Mouse (Mus musculus) MEL (cell line): Measurements from ENCODE around the gene Prdx1. TPM values are rescaled to one million over a fixed set of nuclear protein-coding genes. Genes with fewer than 3 reads are reported as not detected.
A peak's percentile ranks its signal among the peaks of the same experiment; 100 is the strongest.

ENCODE experiments used
- DNase-seq: peaks from one replicate; pipeline ENCODE4 v3.0.0; 2011; ENCODE audit warnings: low read depth, low spot score
- H3K27ac ChIP-seq: 2 replicates; pipeline ENCODE4 v1.5.1; 2012; ENCODE audit warnings: low read depth, mild to moderate bottlenecking, control low read depth, low read length, moderate library complexity; ENCODE audit not compliant: control insufficient read depth
- H3K27me3 ChIP-seq, 2 experiments: fragments of 150-350 bp in 1 of 2; sonication (generic) in 1 of 2; 2 replicates each; pipeline ENCODE4 v1.6.1; 2012; ENCODE audit warnings: low read length in 2 of 2, mild to moderate bottlenecking in 2 of 2, improper control_type of control experiment in 1 of 2, moderate library complexity in 1 of 2; ENCODE audit not compliant: insufficient read depth in 2 of 2, control insufficient read depth in 1 of 2
- H3K36me3 ChIP-seq, 2 experiments: 2 replicates each; pipeline ENCODE4 v1.6.1; 2012 to 2014; ENCODE audit warnings: low read length in 2 of 2, improper control_type of control experiment in 1 of 2, inconsistent platforms in 1 of 2, mild to moderate bottlenecking in 1 of 2; ENCODE audit not compliant: insufficient read depth in 2 of 2, control insufficient read depth in 1 of 2
- H3K4me1 ChIP-seq, 2 experiments: fragments of 150-350 bp in 1 of 2; sonication (generic) in 1 of 2; 2 replicates each; pipeline ENCODE4 v1.6.1; 2012; ENCODE audit warnings: low read length in 2 of 2, improper control_type of control experiment in 1 of 2, mild to moderate bottlenecking in 1 of 2; ENCODE audit not compliant: insufficient read depth in 2 of 2, control insufficient read depth in 1 of 2
- H3K4me3 ChIP-seq, 2 experiments: fragments of 150-350 bp in 1 of 2; sonication (generic) in 1 of 2; 2 replicates each; pipeline ENCODE4 v1.5.1; 2012; ENCODE audit warnings: low read depth in 2 of 2, low read length in 2 of 2, mild to moderate bottlenecking in 2 of 2, moderate library complexity in 2 of 2, control low read depth in 1 of 2, improper control_type of control experiment in 1 of 2; ENCODE audit not compliant: control insufficient read depth in 1 of 2, insufficient read depth in 1 of 2
- H3K79me2 ChIP-seq: 2 replicates; pipeline ENCODE4 v1.6.1; 2012; ENCODE audit warnings: mild to moderate bottlenecking, low read length, moderate library complexity; ENCODE audit not compliant: control insufficient read depth, poor library complexity, insufficient read depth
- H3K9ac ChIP-seq: 2 replicates; pipeline ENCODE4 v1.6.1; 2012; ENCODE audit warnings: low read depth, mild to moderate bottlenecking, control low read depth, low read length, moderate library complexity; ENCODE audit not compliant: control insufficient read depth, poor library complexity, severe bottlenecking
- H3K9me3 ChIP-seq: fragments of 150-350 bp; sonication (generic); replicated peaks from 2 replicates; pipeline ENCODE4 v1.6.1; 2012; ENCODE audit warnings: mild to moderate bottlenecking, low read length, improper control_type of control experiment, moderate library complexity; ENCODE audit not compliant: insufficient read depth
- CHD1 ChIP-seq: IDR thresholded peaks from 2 replicates; pipeline ENCODE4 v1.6.1; 2012; ENCODE audit warnings: low read depth, mild to moderate bottlenecking, inconsistent platforms, low read length, improper control_type of control experiment
- CHD2 ChIP-seq: IDR thresholded peaks from 2 replicates; pipeline ENCODE4 v1.6.1; 2011; ENCODE audit warnings: low read length, improper control_type of control experiment
- CTCF ChIP-seq, 3 experiments: IDR thresholded peaks in 2 of 3; conservative IDR thresholded peaks in 1 of 3; 2 replicates each; pipeline ENCODE4 v1.5.1; 2011 to 2012; ENCODE audit warnings: low read length in 3 of 3, low read depth in 2 of 3, mild to moderate bottlenecking in 2 of 3, improper control_type of control experiment in 1 of 3, inconsistent platforms in 1 of 3, mixed read lengths in 1 of 3, moderate library complexity in 1 of 3; ENCODE audit not compliant: control insufficient read depth in 1 of 3, insufficient read depth in 1 of 3, poor library complexity in 1 of 3, severe bottlenecking in 1 of 3
- E2F4 ChIP-seq: IDR thresholded peaks from 2 replicates; pipeline ENCODE4 v1.6.1; 2011; ENCODE audit warnings: low read depth, low read length, improper control_type of control experiment, borderline replicate concordance
- EP300 ChIP-seq, 2 experiments: IDR thresholded peaks; 2 replicates each; pipeline ENCODE4 v1.6.1; 2011; ENCODE audit warnings: improper control_type of control experiment in 2 of 2, low read length in 2 of 2, low read depth in 1 of 2, mild to moderate bottlenecking in 1 of 2
- ETS1 ChIP-seq: IDR thresholded peaks from 2 replicates; pipeline ENCODE4 v1.6.1; 2012; ENCODE audit warnings: low read depth, mild to moderate bottlenecking, inconsistent platforms, low read length, improper control_type of control experiment, moderate library complexity
- GABPA ChIP-seq: IDR thresholded peaks from 2 replicates; pipeline ENCODE4 v1.6.1; 2012; ENCODE audit warnings: low read depth, mild to moderate bottlenecking, inconsistent platforms, low read length, improper control_type of control experiment, moderate library complexity
- GATA1 ChIP-seq: IDR thresholded peaks from 2 replicates; pipeline ENCODE4 v1.6.1; 2011; ENCODE audit warnings: low read depth, low read length, improper control_type of control experiment
- HCFC1 ChIP-seq: IDR thresholded peaks from 2 replicates; pipeline ENCODE4 v1.6.1; 2012; ENCODE audit warnings: low read depth, mild to moderate bottlenecking, inconsistent platforms, low read length, improper control_type of control experiment, moderate library complexity
- JUND ChIP-seq: IDR thresholded peaks from 2 replicates; pipeline ENCODE4 v1.6.1; 2011; ENCODE audit warnings: low read depth, mild to moderate bottlenecking, improper control_type of control experiment, low read length
- KAT2A ChIP-seq: conservative IDR thresholded peaks from 2 replicates; pipeline ENCODE4 v1.6.1; 2012; ENCODE audit warnings: low read depth, low read length, improper control_type of control experiment, inconsistent platforms
- MAFK ChIP-seq: IDR thresholded peaks from 2 replicates; pipeline ENCODE4 v1.6.1; 2011; ENCODE audit warnings: low read depth, mild to moderate bottlenecking, low read length, improper control_type of control experiment, borderline replicate concordance
- MAX ChIP-seq: IDR thresholded peaks from 2 replicates; pipeline ENCODE4 v1.6.1; 2011; ENCODE audit warnings: low read length, improper control_type of control experiment
- MEF2A ChIP-seq: IDR thresholded peaks from 2 replicates; pipeline ENCODE4 v1.6.1; 2014; ENCODE audit warnings: low read depth, mild to moderate bottlenecking, inconsistent platforms, low read length, improper control_type of control experiment; ENCODE audit not compliant: poor library complexity, insufficient replicate concordance, severe bottlenecking; ENCODE audit errors: extremely low read depth
- MYB ChIP-seq: IDR thresholded peaks from 2 replicates; pipeline ENCODE4 v1.6.1; 2011; ENCODE audit warnings: mild to moderate bottlenecking, low read depth, low read length, improper control_type of control experiment
- MYC ChIP-seq: IDR thresholded peaks from 2 replicates; pipeline ENCODE4 v1.6.1; 2011; ENCODE audit warnings: low read depth, mild to moderate bottlenecking, low read length, improper control_type of control experiment, moderate library complexity
- NRF1 ChIP-seq: IDR thresholded peaks from 2 replicates; pipeline ENCODE4 v1.6.1; 2014; ENCODE audit warnings: low read depth, mild to moderate bottlenecking, inconsistent platforms, low read length, improper control_type of control experiment, moderate library complexity; ENCODE audit not compliant: poor library complexity, insufficient read depth, severe bottlenecking
- POLR2A ChIP-seq, 2 experiments: IDR thresholded peaks; 2 replicates each; pipeline ENCODE4 v1.6.1; 2011 to 2012; ENCODE audit warnings: low read length in 2 of 2, mild to moderate bottlenecking in 2 of 2, control low read depth in 1 of 2, improper control_type of control experiment in 1 of 2, low read depth in 1 of 2, moderate library complexity in 1 of 2; ENCODE audit not compliant: control insufficient read depth in 1 of 2, insufficient read depth in 1 of 2, poor library complexity in 1 of 2
- POLR2AphosphoS2 ChIP-seq: IDR thresholded peaks from 2 replicates; pipeline ENCODE4 v1.6.1; 2011; ENCODE audit warnings: low read length, improper control_type of control experiment
- POLR2AphosphoS5 ChIP-seq: IDR thresholded peaks from 2 replicates; pipeline ENCODE4 v1.6.1; 2012; ENCODE audit warnings: low read depth, borderline replicate concordance, mild to moderate bottlenecking, inconsistent platforms, low read length, moderate library complexity, mixed read lengths
- RAD21 ChIP-seq: IDR thresholded peaks from 2 replicates; pipeline ENCODE4 v1.6.1; 2011; ENCODE audit warnings: mild to moderate bottlenecking, low read depth, low read length, improper control_type of control experiment
- SIN3A ChIP-seq: IDR thresholded peaks from 2 replicates; pipeline ENCODE4 v1.6.1; 2012; ENCODE audit warnings: low read length, improper control_type of control experiment, inconsistent platforms
- SMC3 ChIP-seq: IDR thresholded peaks from 2 replicates; pipeline ENCODE4 v1.6.1; 2011; ENCODE audit warnings: low read depth, low read length, improper control_type of control experiment
- TAL1 ChIP-seq: IDR thresholded peaks from 2 replicates; pipeline ENCODE4 v1.6.1; 2012; ENCODE audit warnings: mild to moderate bottlenecking, inconsistent platforms, low read length, moderate library complexity, mixed read lengths
- TCF12 ChIP-seq: IDR thresholded peaks from 2 replicates; pipeline ENCODE4 v1.6.1; 2014; ENCODE audit warnings: low read depth, mild to moderate bottlenecking, inconsistent platforms, low read length, improper control_type of control experiment, moderate library complexity
- UBTF ChIP-seq: IDR thresholded peaks from 2 replicates; pipeline ENCODE4 v1.6.1; 2012; ENCODE audit warnings: low read depth, mild to moderate bottlenecking, inconsistent platforms, low read length, improper control_type of control experiment, moderate library complexity, borderline replicate concordance; ENCODE audit not compliant: insufficient read depth
- USF1 ChIP-seq: IDR thresholded peaks from 2 replicates; pipeline ENCODE4 v1.6.1; 2014; ENCODE audit warnings: low read depth, mild to moderate bottlenecking, inconsistent platforms, low read length, improper control_type of control experiment, moderate library complexity
- USF2 ChIP-seq, 2 experiments: IDR thresholded peaks; 2 replicates each; pipeline ENCODE4 v1.6.1; 2011 to 2012; ENCODE audit warnings: improper control_type of control experiment in 2 of 2, low read length in 2 of 2, borderline replicate concordance in 1 of 2, inconsistent platforms in 1 of 2, low read depth in 1 of 2, mild to moderate bottlenecking in 1 of 2; ENCODE audit not compliant: insufficient read depth in 1 of 2
- ZKSCAN1 ChIP-seq: IDR thresholded peaks from 2 replicates; pipeline ENCODE4 v1.6.1; 2012; ENCODE audit warnings: low read depth, mild to moderate bottlenecking, inconsistent platforms, low read length, improper control_type of control experiment, moderate library complexity
- ZMIZ1 ChIP-seq: IDR thresholded peaks from 2 replicates; pipeline ENCODE4 v1.6.1; 2012; ENCODE audit warnings: low read depth, mild to moderate bottlenecking, inconsistent platforms, low read length, improper control_type of control experiment, moderate library complexity
- ZNF384 ChIP-seq: IDR thresholded peaks from 2 replicates; pipeline ENCODE4 v1.6.1; 2012; ENCODE audit warnings: low read depth, mild to moderate bottlenecking, inconsistent platforms, low read length, improper control_type of control experiment
- polyA plus RNA-seq, 2 experiments: library from polyadenylated mRNA; stranded (reverse) in 1 of 2; unstranded in 1 of 2; fragments of >175 nt in 1 of 2; fragments of >200 nt in 1 of 2; gene quantifications; 2 replicates each; pipeline versions ENCODE4 v1.2.1 to v1.2.4; 2012; ENCODE audit warnings: low replicate concordance in 2 of 2, low read depth in 1 of 2; ENCODE audit not compliant: insufficient read length in 2 of 2, insufficient read depth in 1 of 2, missing spikeins in 1 of 2
- total RNA-seq: library from RNA; depleted of rRNA; stranded (reverse); fragments of 300-350 nt; gene quantifications from 2 replicates; pipeline ENCODE4 v1.2.3, GENCODE M21; 2012

The Prdx1 gene
- total and polyA plus RNA-seq, 3 experiments: 223 to 416 TPM; not detected in 1

- TF ChIP-seq SIN3A: 0 out of 2 replicates have a peak, but pooled peaks have one; percentile 24
- no peak for TF ChIP-seq ZKSCAN1
- TF ChIP-seq MAX: no peak
- no peak for TF ChIP-seq CHD2
- peak; percentile 42; the same call in 1 of the 2 replicates for TF ChIP-seq MAFK
- no peak for TF ChIP-seq POLR2AphosphoS5
These were observed 30.2 kb upstream of the Prdx1 start (continued) for GRCm38 (mm10) chr4:116655100-116655499.

DNA sequence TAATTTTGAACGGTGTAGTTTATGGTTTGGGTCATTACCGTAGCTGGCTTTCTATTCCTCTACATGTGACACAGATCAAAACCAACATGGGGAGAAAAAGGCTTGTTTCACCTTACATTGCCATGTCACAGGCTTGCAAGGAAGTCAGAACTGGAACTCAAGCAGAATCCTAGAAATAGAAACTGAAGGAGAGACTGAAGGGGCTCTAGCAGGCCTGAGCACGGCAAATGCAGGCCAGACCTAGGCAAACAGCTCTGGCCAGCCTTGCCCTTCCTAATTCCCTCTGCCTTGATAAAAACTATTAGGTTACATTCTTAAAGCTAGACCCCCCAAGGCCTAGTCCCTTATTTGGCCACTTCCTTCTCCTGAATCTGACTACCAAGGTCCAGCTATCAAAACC is 29.7 kb upstream of the Prdx1 start:
- H3K9ac ChIP-seq: no peak overlapping the region

DNA sequence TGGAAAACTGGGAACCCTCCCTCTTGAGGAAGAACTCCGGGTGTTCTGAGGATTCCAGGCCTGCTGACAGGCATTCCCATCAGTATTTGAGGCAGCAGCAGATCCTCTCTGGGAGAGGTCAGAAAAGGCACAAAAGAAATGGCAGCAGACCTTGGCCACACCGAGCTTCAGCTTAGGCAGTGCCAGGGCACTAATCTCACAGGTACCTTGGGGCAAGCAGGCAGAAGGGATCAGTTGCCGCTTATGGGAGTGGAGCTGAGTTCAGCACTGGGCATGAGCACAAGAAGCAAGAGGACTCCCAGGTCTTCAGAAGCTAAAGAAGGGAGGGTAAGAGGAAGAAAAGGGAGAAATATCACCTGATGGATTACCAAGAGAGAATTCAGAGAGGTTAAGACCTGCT is 27.4 kb upstream of the Prdx1 start:
- peaks cover 0 to 7% of the 10 kb centered on the region in 2 experiments; a peak in 2 of 4 replicates for H3K36me3 ChIP-seq
- no peaks in the 10 kb centered on the region for H3K79me2 ChIP-seq
- no peak overlapping the region for H3K4me3 ChIP-seq
- peaks cover 3% of the 10 kb centered on the region in 2 experiments; a peak in 2 of 4 replicates for H3K4me1 ChIP-seq
- no peak overlapping the region for H3K9ac ChIP-seq
- no peak overlapping the region for H3K27ac ChIP-seq
- TF ChIP-seq CHD1 (no peak), ETS1 (no peak), SMC3 (no peak), TAL1 (no peak), POLR2AphosphoS5 (no peak), CTCF (IDR thresholded peaks at IDR 0.05 in 2 of 3, conservative IDR thresholded peaks at IDR 0.05 in 1 of 3; ENCODE audit: control insufficient read depth in 1 of 3, insufficient read depth in 1 of 3, low read depth in 2 of 3, low read length in 3 of 3, poor library complexity in 1 of 3, severe bottlenecking in 1 of 3) (no peak), EP300 (IDR thresholded peaks at IDR 0.05; ENCODE audit: low read depth in 1 of 2, low read length in 2 of 2) (no peak), GABPA (no peak), SIN3A (no peak), UBTF (no peak), MYC (no peak), POLR2A (IDR thresholded peaks at IDR 0.05; ENCODE audit: control insufficient read depth in 1 of 2, insufficient read depth in 1 of 2, low read depth in 1 of 2, low read length in 2 of 2, poor library complexity in 1 of 2) (no peak), USF2 (IDR thresholded peaks at IDR 0.05; ENCODE audit: borderline replicate concordance in 1 of 2, insufficient read depth in 1 of 2, low read depth in 1 of 2, low read length in 2 of 2) (no peak), KAT2A (no peak), NRF1 (no peak)
- H3K9me3 ChIP-seq: no peaks in the 10 kb centered on the region
- H3K27me3 ChIP-seq: no peaks in the 10 kb centered on the region
- no peak for DNase-seq

More for the DNA sequence above, 29.7 kb upstream of the Prdx1 start:
- no peak overlapping the region for H3K4me3 ChIP-seq
- H3K9me3 ChIP-seq: no peaks in the 10 kb centered on the region
- peaks cover 0 to 12% of the 10 kb centered on the region in 2 experiments; a peak in 2 of 4 replicates for H3K36me3 ChIP-seq
- peaks cover 3 to 7% of the 10 kb centered on the region in 2 experiments; a peak in 2 of 4 replicates for H3K4me1 ChIP-seq
- TF ChIP-seq MEF2A (no peak), CHD2 (no peak), ZKSCAN1 (no peak), CHD1 (no peak), USF1 (no peak), NRF1 (no peak), MAX (no peak), E2F4 (no peak), HCFC1 (no peak), TCF12 (no peak), ZMIZ1 (no peak), MYB (no peak), RAD21 (no peak), GATA1 (no peak), POLR2AphosphoS5 (no peak), POLR2AphosphoS2 (no peak), JUND (no peak), GABPA (no peak), ZNF384 (no peak)
- no peak overlapping the region for H3K27ac ChIP-seq
- DNase-seq: no peak
- peaks cover 8% of the 10 kb centered on the region for H3K79me2 ChIP-seq
- no peaks in the 10 kb centered on the region for H3K27me3 ChIP-seq
